Mouse (Mus musculus) thymus, postnatal 36 days (tissue): ENCODE measurements around the gene Mmrn2.

Experiments used
- DNase-seq, 2 experiments: peaks; one replicate each; pipeline ENCODE4 v3.0.0; 2022; ENCODE audit warnings: mixed read lengths in 2 of 2

Mmrn2 gene

DNA sequence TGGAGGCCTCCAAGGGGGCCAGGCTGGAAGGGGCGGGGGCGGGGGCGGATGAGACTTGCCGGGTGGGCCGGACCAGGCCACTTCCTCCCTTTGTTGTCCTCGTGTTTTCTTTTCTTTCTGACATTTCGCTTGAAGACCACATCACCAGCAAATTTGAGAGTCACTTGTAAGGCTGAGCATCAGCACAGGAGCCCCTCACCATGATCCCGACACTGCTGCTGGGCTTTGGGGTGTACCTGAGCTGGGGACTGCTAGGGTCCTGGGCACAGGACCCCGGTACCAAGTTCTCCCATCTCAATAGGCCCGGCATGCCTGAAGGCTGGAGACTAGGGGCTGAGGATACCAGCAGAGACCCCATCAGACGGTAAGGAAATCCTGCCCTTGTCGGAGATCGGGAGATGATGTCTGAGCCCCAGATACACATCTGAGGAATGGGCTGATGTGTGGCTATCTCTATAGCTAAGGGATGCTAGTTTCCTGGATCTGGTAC, at the start of gene Mmrn2:
Gene Mmrn2, plus strand, starts transcription at position 51 of the 490 bp plus-strand sequence.
- DNase-seq, result no peak

- DNase-seq, result no peak
Measured at GRCm38 (mm10) chr14:34326606-34327005, 48.7 kb upstream of the Mmrn2 start.

DNA sequence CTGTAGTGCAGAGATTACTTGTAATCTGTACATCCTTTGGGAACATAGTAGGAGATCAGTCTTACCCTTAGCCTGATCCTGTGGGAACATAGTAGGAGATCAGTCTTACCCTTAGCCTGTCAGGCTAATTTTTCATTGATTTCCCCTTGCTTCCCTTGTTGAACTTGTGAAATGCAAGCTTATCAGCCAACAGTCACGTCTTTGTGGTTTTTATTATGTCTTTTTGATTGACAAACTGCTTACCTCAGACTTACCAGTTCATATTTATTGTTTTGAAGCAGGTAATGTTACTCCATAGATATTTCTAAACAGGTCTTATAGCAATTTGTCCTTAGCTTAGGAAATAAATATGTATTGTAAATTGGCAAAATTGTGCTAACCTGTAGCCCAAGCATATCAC, 47.6 kb upstream of the Mmrn2 start:
- no peak for DNase-seq

DNA sequence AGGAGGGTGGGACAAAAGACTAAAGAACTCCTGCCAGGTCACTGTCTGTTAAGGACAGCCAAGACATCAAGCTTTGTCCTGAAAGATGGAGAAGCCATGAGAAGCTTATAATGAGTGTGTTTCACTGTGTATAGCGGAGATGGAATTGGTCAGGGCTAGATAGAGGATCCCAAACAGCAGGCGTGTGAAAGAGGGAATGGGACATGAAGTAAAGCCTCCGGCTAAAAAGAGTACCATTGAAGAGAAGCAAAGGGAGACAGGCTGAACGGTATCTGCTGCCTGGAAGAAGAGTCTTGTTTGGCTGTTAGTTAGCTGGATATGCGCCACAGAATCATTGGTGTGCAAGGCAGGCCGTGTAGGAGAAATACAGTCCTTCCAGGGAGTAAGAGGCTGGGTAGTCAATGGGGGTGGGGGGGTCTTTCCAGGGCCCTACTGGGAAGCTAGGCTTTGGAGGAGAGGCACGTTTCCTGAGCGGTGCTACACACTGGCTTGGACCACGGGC, 44.6 kb upstream of the Mmrn2 start:
- no peak for DNase-seq

DNA sequence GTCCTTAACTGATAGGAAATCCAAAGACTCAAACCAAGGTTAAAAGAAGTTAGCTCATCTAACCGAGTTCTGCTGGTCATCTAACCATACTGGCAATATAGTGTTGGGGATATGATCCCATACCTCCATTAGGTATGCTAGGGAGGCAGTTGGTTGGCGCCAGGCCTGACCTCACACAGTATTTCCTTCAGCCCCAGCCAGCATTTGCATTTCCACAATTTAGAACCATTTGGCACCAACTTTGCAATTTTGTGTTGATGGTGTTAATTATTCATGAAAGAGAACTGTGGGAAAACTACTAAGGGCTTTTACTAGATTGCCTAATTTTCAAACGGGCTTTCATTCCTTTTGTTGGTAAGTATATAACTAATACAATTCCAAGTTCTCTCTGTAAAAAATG, 43.4 kb upstream of the Mmrn2 start:
- no peak for DNase-seq

- no peak for DNase-seq
Measured at GRCm38 (mm10) chr14:34332476-34332875, 42.8 kb upstream of the Mmrn2 start.

- no peak for DNase-seq
Measured at GRCm38 (mm10) chr14:34339446-34339845, 35.8 kb upstream of the Mmrn2 start.

DNA sequence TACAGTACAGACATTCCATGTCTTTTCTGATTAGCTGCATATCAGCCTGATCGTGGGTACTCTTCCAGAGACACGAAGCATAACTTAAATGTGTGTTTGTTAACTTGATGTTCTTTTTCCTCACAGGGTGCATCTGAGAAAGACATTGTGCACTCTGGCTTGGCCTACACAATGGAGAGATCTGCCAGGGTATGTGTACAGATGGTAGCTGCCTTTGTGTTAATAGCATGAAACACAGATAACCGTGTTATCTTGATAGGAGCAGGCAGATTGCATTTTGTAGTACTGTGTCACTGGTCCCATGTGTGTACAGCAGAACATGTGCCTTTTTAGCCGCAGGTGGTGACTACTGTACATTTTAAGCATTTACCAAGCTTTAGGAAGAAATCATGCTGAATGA, 33.3 kb upstream of the Mmrn2 start:
- DNase-seq, result no peak

- DNase-seq, result no peak
Measured at GRCm38 (mm10) chr14:34343078-34343477, 32.2 kb upstream of the Mmrn2 start.

- no peak for DNase-seq
Measured at GRCm38 (mm10) chr14:34344361-34344760, 30.9 kb upstream of the Mmrn2 start.

DNA sequence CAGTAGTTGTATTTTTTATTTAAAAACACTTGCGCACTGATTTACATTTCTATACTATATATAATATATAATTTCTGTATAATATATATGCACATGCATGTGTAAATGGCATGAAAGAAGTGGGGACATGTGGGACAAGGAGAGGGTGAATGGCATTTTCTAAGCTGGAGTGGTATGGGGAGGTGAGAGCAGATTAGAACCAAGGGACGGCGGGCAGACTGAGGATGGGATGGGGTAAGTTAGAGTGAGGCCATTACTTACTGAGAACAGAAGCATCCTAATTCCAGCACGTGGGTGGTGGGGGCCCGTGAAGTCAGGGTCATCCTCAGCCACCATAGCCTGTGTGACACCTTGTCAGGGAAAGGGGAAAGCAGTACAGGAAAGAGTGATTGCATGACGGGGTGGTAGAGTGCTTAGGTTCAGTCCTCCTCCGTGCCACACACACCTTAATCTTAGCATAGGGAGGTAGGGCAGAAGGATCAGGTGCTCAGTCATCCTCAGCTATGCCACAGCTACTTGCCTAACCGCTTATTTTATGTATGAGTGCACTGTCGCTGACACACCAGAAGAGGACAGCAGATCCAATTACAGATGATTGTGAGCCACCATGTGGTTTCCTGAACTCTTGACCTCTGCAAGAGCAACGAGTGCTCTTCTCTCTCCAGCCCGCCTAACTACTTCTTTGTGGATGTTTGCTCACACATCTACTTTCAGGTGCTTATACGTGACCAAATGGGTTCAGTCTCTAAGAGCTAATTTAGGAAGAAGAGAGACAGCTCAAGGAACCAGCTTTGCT, 29.3 kb upstream of the Mmrn2 start:
- DNase-seq, result no peak

GRCm38 (mm10) chr14:34347084-34347483, 28.2 kb upstream of the Mmrn2 start:
- DNase-seq, result no peak

DNA sequence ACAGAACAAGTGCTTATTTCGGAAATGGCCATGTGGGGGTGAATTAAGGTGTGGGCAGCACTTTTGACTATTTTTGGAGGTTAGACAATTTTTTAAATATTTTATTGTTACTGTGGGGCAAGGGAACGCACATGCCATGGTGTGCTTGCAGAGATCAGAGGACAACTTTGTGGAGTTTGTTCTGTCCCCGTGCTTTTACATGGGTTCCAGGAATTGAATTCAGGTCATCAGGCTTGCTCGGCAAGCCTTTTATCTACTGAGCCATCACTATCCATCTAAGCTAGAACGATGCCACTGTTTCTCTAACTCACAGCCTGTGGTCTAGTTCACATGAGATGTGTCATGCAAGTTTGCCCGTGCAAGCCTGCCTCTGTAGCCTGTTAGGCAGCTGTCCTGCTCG, 27.0 kb upstream of the Mmrn2 start:
- no peak for DNase-seq

DNA sequence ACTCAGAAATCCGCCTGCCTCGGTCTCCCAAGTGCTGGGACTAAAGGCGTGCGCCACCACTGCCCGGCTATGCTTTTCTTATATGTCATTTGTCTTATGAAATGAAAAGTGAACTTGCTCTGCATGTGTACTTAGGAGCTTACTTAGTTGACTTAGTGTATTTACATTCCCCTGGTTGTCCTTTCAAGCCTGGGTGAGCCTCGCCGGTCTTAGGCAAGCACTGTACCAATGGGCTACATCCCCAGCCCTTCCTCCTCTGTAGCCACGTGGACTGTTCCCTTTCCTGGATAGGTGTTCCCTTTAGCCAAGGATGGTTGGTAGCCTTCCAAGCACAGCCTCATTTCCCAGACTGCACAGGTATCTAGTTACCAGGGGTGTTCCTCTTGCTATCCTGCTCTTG, 26.3 kb upstream of the Mmrn2 start:
- DNase-seq, result no peak

DNA sequence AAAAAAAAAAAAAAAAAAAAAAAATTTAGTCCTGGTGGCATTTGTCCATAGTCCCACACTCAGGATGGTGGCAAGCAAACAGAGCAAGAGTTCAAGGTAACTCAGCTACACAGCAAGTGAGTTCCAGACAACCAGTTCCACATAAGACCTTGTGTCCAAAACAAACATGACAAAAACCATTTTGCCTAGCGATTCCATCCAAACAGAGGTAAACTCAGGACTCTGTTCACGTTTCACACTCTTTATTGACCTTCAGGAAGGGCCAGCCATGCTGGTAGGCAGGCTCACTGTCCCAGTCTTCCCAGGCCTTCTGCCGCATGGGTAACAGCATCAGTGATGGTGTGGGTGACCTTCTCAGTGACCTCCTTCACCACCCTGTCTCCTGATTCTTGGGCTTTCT, 23.6 kb upstream of the Mmrn2 start:
- DNase-seq, result no peak

DNA sequence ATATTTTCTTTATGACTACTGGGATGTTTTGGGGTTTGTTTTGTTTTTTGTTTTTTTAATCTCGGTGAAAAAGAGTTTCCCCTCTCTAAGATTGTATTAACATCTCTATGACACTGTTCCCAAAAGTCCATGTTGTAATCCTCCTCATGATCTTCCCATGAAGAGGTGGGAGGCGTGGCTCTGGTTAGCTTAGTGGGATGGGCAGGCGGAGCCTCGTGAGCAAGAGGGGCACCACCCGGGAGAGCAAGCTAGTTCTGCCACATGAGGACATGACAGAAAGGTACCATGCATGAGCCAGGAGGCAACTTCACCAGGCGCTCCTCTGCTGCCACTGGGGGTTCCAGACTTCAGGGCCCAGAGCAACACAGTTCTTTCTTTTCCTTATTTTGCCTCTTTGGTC, 22.7 kb upstream of the Mmrn2 start:
- no peak for DNase-seq

DNA sequence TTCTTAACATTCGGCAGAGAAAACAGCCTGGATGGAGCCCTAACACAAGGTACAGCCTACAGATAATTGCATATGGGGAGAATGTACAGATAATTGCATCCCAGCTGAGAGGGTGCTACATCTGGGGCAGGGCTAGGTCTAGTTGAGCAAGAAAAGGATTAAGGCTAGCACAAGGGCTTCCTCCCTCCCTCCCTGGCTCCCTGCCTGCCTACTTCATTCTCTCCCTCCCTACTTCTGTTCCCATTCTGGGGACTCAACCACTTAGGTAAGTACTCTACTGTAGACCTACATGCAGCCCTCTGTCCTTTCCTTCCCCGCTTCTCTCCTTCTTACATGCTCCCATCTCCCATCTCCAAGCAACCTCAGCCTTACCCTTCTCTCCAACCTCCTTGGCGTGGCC, 21.9 kb upstream of the Mmrn2 start:
- no peak for DNase-seq

DNA sequence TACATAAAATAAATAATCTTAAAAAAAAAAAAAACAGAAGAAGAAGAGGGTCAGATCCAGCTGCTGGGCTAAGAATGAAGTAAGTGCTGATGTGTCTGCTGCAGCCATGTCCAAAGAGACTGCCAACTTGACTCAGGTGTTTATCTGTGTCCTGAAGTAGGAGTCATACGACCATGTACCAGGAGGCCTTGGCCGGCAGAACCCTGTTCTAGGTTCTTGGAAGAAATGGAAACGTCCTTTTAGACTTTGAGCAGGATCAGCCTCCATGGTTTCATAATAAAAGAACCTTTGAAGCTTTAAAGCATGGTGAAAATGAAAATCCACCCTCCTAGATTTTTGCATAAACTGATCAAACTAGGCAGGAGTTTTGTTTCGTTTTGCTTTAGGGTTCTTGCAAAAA, 20.8 kb upstream of the Mmrn2 start:
- DNase-seq, result no peak

- DNase-seq, result no peak
Measured at GRCm38 (mm10) chr14:34355301-34355700, 20.0 kb upstream of the Mmrn2 start, which contains the start of gene Fam25c. Gene Fam25c, minus strand, starts transcription at chr14:34355433.

- no peak for DNase-seq
Measured at GRCm38 (mm10) chr14:34357671-34358455, 17.4 kb upstream of the Mmrn2 start.

- no peak for DNase-seq
Measured at GRCm38 (mm10) chr14:34359676-34360244, 15.5 kb upstream of the Mmrn2 start.

- DNase-seq, result no peak
Measured at GRCm38 (mm10) chr14:34360251-34360650, 15.0 kb upstream of the Mmrn2 start.

DNA sequence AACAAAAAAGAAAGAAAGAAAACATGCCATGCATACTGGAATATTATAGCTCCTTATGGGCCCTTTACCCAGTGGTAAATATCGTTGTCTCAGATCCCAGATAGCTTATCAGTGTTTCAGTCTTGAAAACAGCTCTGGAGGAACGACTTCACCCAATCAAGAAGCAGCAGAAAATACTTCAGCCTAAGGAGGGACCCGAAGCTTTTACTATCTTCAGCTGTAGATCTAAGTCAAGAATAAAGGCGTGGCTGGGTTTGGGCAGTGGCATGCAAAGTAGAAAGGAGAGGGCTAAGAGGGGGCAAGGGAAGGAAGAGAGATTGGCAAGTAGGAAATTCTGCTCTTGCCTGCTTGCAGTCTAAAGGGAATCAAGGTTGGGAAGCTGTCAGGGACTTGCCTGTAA, 13.1 kb upstream of the Mmrn2 start:
- DNase-seq, result no peak
